Mouse (Mus musculus): Measurements from ENCODE around the gene Gcnt2. TPM values are rescaled to one million over a fixed set of nuclear protein-coding genes. Genes with fewer than 3 reads are reported as not detected.
"Not testable (repeated sequence)": the region's sequence is repeated elsewhere in the genome, so short reads cannot be mapped to it uniquely, and the experiment has no call there.

The Gcnt2 gene
- polyA plus RNA-seq, 1 experiment: 4.2 TPM

GRCm38 (mm10) chr13:40874021-40874420 lies 14.5 kb downstream of the Gcnt2 start:
- DNase-seq (ENCODE audit: low read depth): no peak
- no peak for TF ChIP-seq POLR2A (IDR thresholded peaks at IDR 0.05; ENCODE audit: borderline replicate concordance, extremely low read depth, insufficient read depth, insufficient read length, poor library complexity, severe bottlenecking)
- TF ChIP-seq CTCF (IDR thresholded peaks at IDR 0.05; ENCODE audit: borderline replicate concordance, extremely low read depth, insufficient read depth, insufficient read length): no peak

DNA sequence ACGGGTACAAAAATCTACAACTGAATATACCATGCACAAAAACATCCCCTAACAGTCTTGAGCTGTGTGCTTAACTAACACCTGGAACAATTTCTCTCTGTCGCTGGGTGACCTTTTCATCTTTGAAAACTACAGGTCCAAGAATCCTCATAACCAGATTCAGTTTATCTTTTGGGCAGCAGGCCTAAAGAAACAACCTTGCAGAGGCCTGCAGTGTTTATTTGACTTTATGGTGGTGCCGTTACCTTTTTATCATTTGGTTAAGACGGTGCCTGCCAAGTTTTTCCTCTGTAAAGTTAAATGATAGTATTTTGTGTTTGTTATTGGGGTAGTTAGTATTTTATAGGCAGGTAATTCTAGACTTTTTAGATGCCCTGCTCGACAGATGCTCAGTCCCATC lies 15.9 kb downstream of the Gcnt2 start:
- TF ChIP-seq CTCF (IDR thresholded peaks at IDR 0.05; ENCODE audit: borderline replicate concordance, extremely low read depth, insufficient read depth, insufficient read length): no peak
- DNase-seq (ENCODE audit: low read depth): no peak

GRCm38 (mm10) chr13:40877589-40877988 lies 18.0 kb downstream of the Gcnt2 start:
- no peak for TF ChIP-seq POLR2A (IDR thresholded peaks at IDR 0.05; ENCODE audit: borderline replicate concordance, extremely low read depth, insufficient read depth, insufficient read length, poor library complexity, severe bottlenecking)
- no peak for TF ChIP-seq CTCF (IDR thresholded peaks at IDR 0.05; ENCODE audit: borderline replicate concordance, extremely low read depth, insufficient read depth, insufficient read length)
- DNase-seq (ENCODE audit: low read depth): no peak

GRCm38 (mm10) chr13:40880557-40880956 lies 21.0 kb downstream of the Gcnt2 start:
- no peak for DNase-seq (ENCODE audit: low read depth)
- TF ChIP-seq POLR2A (IDR thresholded peaks at IDR 0.05; ENCODE audit: borderline replicate concordance, extremely low read depth, insufficient read depth, insufficient read length, poor library complexity, severe bottlenecking) (no peak), CTCF (IDR thresholded peaks at IDR 0.05; ENCODE audit: borderline replicate concordance, extremely low read depth, insufficient read depth, insufficient read length) (no peak)

DNA sequence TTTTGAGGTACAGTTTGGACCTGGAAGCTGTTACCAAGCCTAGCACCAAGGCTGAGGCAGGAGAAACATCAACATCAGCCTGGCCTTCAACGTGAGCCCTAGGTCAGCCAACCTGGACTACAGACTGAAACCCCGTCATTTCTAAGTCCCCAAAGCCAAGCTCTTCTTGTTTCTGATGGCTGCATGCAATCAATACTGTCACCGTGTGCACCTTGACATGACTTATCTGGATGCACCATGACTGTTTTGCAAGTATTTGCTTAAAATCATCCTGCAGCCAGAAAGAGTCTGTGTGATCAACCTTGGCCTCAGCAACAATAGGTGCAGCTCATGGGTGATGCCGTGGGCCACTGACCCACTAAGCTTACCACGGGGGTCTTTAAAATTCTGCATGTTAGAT lies 23.1 kb downstream of the Gcnt2 start:
- no peak for TF ChIP-seq POLR2A (IDR thresholded peaks at IDR 0.05; ENCODE audit: borderline replicate concordance, extremely low read depth, insufficient read depth, insufficient read length, poor library complexity, severe bottlenecking)
- no peak for TF ChIP-seq CTCF (IDR thresholded peaks at IDR 0.05; ENCODE audit: borderline replicate concordance, extremely low read depth, insufficient read depth, insufficient read length)

GRCm38 (mm10) chr13:40883903-40884302 lies 24.3 kb downstream of the Gcnt2 start:
- no peak for DNase-seq (ENCODE audit: low read depth)
- TF ChIP-seq POLR2A (IDR thresholded peaks at IDR 0.05; ENCODE audit: borderline replicate concordance, extremely low read depth, insufficient read depth, insufficient read length, poor library complexity, severe bottlenecking): no peak

More for the DNA sequence above, 23.1 kb downstream of the Gcnt2 start:
- DNase-seq (ENCODE audit: low read depth): no peak

DNA sequence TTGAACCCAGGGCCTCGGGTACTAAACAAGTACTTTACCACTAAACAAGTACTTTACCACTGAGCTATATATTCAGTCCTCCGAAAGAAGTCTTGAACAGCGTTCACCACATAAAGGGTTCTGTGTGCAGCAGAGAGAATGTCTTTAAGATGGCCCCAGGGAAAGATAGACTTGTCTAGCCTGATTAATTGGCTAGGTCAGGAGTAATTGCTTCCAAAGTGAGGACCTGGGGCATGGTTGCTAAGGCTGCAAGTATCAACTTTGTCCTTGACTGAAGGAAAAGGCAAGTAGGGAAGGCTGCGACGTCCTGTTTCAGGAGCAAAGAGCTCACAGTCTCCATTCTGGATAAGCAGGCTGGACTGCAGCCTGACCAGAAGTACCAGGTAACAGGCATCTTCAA lies 25.3 kb downstream of the Gcnt2 start:
- DNase-seq (ENCODE audit: low read depth): no peak
- TF ChIP-seq POLR2A (IDR thresholded peaks at IDR 0.05; ENCODE audit: borderline replicate concordance, extremely low read depth, insufficient read depth, insufficient read length, poor library complexity, severe bottlenecking): no peak
- TF ChIP-seq CTCF (IDR thresholded peaks at IDR 0.05; ENCODE audit: borderline replicate concordance, extremely low read depth, insufficient read depth, insufficient read length): no peak

DNA sequence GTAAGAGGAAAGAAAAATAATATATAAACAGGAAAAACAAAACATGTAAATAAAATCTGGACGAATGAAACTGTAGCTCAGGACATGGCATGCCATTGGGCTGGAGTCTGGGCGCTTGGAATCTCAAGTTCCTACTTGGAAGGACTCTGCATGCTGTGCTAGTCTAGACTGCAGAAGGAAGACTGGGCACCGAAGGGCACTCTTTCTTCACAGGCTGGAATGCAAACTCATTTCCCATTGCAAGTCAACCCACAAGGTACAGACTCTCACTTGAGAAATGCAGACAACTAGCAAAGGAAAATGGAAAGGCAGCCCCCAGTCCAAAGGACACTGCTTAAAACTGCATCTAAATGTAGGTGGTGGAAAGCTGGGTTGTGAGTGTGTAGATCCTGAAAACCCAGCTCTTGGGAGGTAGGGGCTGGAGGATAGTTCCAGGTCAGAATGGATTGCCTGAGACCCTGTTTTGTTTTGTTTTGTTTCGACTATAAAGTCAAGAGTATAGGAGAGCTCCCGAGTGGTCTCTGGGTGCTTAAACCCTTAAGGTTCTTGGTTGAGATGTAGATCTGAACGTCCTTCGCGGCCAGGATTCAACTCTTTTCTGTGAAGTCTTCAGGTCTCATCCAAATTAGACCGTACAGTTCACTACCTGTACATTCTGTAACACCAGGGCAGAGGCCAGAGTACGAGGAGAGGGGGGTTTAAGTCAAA lies 26.5 kb downstream of the Gcnt2 start:
- TF ChIP-seq POLR2A (IDR thresholded peaks at IDR 0.05; ENCODE audit: borderline replicate concordance, extremely low read depth, insufficient read depth, insufficient read length, poor library complexity, severe bottlenecking): no peak
- TF ChIP-seq CTCF (IDR thresholded peaks at IDR 0.05; ENCODE audit: borderline replicate concordance, extremely low read depth, insufficient read depth, insufficient read length): no peak
- no peak for DNase-seq (ENCODE audit: low read depth)

DNA sequence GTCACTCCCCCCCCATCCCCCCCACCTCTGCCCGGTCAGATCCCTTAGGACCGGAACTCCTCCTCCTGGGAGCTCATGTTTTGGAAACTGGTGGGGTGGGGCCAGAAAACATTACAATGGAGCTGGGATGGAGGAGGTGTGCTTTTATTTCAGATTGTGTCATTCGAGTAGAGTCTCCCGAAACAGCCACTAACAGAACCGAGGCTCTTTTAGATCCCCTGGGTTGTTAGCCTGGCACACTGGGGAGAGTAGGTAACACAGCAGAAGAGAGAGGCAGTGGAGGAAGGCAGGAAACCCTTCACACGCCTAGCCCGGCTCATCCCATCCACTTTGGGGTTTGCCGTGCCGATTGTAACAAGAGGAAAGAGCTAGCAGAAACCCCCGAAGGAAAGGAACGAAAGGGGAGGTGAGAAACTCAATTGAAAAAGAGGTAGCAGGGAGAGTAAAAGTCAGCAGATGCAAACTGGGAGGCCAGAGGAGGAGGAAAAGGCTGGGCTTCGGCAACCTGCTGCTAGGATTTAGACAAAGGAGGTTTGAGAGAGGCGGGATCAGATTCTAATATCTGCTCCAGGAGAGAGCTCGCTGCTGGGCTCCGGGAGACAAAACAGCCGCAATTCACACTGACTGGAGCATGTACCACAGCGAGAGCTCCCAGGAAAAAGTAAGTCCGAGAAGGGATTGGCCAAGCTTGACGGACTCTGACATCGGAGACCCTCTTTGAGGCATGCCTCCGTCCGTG lies 27.3 kb downstream of the Gcnt2 start:
- DNase-seq (ENCODE audit: low read depth): peak; percentile 67
- TF ChIP-seq CTCF (IDR thresholded peaks at IDR 0.05; ENCODE audit: borderline replicate concordance, extremely low read depth, insufficient read depth, insufficient read length) (no peak), POLR2A (IDR thresholded peaks at IDR 0.05; ENCODE audit: borderline replicate concordance, extremely low read depth, insufficient read depth, insufficient read length, poor library complexity, severe bottlenecking) (peak; percentile 15; the same call in 1 of the 2 replicates)

GRCm38 (mm10) chr13:40890595-40890994 lies 31.0 kb downstream of the Gcnt2 start:
- TF ChIP-seq POLR2A (IDR thresholded peaks at IDR 0.05; ENCODE audit: borderline replicate concordance, extremely low read depth, insufficient read depth, insufficient read length, poor library complexity, severe bottlenecking) (no peak), CTCF (IDR thresholded peaks at IDR 0.05; ENCODE audit: borderline replicate concordance, extremely low read depth, insufficient read depth, insufficient read length) (no peak)
- DNase-seq (ENCODE audit: low read depth): peak; percentile 91

DNA sequence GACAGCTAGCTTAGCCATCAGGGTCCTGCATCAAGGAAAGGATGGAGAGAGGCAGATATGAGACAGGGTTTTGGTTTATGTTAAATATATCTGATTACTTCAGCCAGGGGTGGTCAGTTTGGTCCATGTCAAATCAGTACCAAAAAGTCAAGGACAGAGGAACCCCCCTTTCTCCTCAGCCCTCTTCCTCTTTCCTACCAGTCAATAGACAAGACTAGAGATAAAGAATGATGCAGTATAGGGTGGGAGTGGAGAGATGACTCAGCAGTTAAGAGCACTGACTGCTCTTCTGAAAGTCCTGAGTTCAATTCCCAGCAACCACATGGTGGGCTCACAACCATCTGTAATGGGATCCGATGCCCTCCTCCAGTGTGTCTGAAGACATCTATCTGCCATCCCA lies 31.8 kb downstream of the Gcnt2 start:
- not testable (repeated sequence) for DNase-seq (ENCODE audit: low read depth)

DNA sequence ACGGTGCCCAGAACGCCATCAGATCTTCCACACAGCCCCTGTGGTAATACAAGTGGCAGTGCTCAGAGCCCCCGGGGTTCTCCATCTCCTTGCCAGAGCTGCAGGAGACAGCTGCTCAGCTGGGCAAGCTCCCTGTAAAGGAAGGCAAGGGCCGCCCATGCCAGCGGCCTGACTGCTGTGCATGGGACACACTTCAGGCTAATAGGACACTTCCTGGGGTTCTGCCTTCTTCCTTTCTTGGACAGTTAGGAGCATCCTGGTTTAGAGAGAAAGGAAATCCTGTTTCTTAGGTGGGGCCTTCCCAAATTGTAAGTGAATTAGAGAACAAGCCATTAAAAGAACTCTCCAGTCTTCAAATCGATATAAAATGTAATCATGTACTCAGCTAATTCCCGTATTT lies 32.5 kb downstream of the Gcnt2 start:
- TF ChIP-seq POLR2A (IDR thresholded peaks at IDR 0.05; ENCODE audit: borderline replicate concordance, extremely low read depth, insufficient read depth, insufficient read length, poor library complexity, severe bottlenecking): no peak
- no peak for TF ChIP-seq CTCF (IDR thresholded peaks at IDR 0.05; ENCODE audit: borderline replicate concordance, extremely low read depth, insufficient read depth, insufficient read length)
- DNase-seq (ENCODE audit: low read depth): no peak

Measured in brain, embryonic 14.5 days (tissue).